Mouse (Mus musculus): ENCODE data around the gene Cacna1d.

GRCm38 (mm10) chr14:30068566-30068965 lies 422.7 kb downstream of the Cacna1d start:
- no peak for TF ChIP-seq CTCF (IDR thresholded peaks at IDR 0.05; ENCODE audit: extremely low read depth, insufficient read depth, insufficient read length, insufficient replicate concordance)
- no peak for TF ChIP-seq POLR2A (IDR thresholded peaks at IDR 0.05; ENCODE audit: low read depth, low read length)
